Mouse (Mus musculus) embryo, embryonic 10 days (tissue): ENCODE results near the gene Hs3st5.
"Not testable (repeated sequence)": the region's sequence is repeated elsewhere in the genome, so short reads cannot be mapped to it uniquely, and the experiment has no call there.

Source experiments
- DNase-seq: peaks from one replicate; pipeline ENCODE4 v3.0.0-alpha.2; 2015; ENCODE audit warnings: low spot score

Gene Hs3st5

GRCm38 (mm10) chr10:36506727-36507555 lies at the start of gene Hs3st5:
Gene Hs3st5 (plus strand): TSS chr10:36506814.
- peak; percentile 77 for DNase-seq

- no peak for DNase-seq
Measured at GRCm38 (mm10) chr10:36468664-36469063, 38.0 kb upstream of the Hs3st5 start.

- DNase-seq: no peak
Measured at GRCm38 (mm10) chr10:36471135-36471534, 35.5 kb upstream of the Hs3st5 start.

GRCm38 (mm10) chr10:36474834-36475233 lies 31.8 kb upstream of the Hs3st5 start:
- no peak for DNase-seq

- DNase-seq: no peak
Measured at GRCm38 (mm10) chr10:36477543-36477942, 29.1 kb upstream of the Hs3st5 start.

- no peak for DNase-seq
Measured at GRCm38 (mm10) chr10:36483362-36483761, 23.3 kb upstream of the Hs3st5 start.

GRCm38 (mm10) chr10:36484011-36484410 lies 22.6 kb upstream of the Hs3st5 start:
- no peak for DNase-seq

GRCm38 (mm10) chr10:36484728-36485300 lies 21.8 kb upstream of the Hs3st5 start:
- no peak for DNase-seq

- DNase-seq: no peak
Measured at GRCm38 (mm10) chr10:36493566-36493965, 13.0 kb upstream of the Hs3st5 start.

GRCm38 (mm10) chr10:36499713-36500112 lies 6.9 kb upstream of the Hs3st5 start:
- no peak for DNase-seq

- DNase-seq: peak; percentile 39
Measured at GRCm38 (mm10) chr10:36506033-36506726, 434 bp upstream of the Hs3st5 start.

- DNase-seq: no peak
Measured at GRCm38 (mm10) chr10:36507556-36507870, 899 bp downstream of the Hs3st5 start.

GRCm38 (mm10) chr10:36507991-36508546 lies 1.5 kb downstream of the Hs3st5 start:
- peak; percentile 7 for DNase-seq

- DNase-seq: no peak
Measured at GRCm38 (mm10) chr10:36509477-36509876, 2.9 kb downstream of the Hs3st5 start.

GRCm38 (mm10) chr10:36523881-36524280 lies 17.3 kb downstream of the Hs3st5 start:
- no peak for DNase-seq

- DNase-seq: peak; percentile 47
Measured at GRCm38 (mm10) chr10:36533633-36534335, 27.2 kb downstream of the Hs3st5 start.

GRCm38 (mm10) chr10:36546622-36547021 lies 40.0 kb downstream of the Hs3st5 start:
- peak; percentile 38 for DNase-seq

- DNase-seq: not testable (repeated sequence)
Measured at GRCm38 (mm10) chr10:36547713-36548112, 41.1 kb downstream of the Hs3st5 start.

GRCm38 (mm10) chr10:36554057-36554456 lies 47.4 kb downstream of the Hs3st5 start:
- no peak for DNase-seq

GRCm38 (mm10) chr10:36554941-36555888 lies 48.6 kb downstream of the Hs3st5 start:
- DNase-seq: no peak

- no peak for DNase-seq
Measured at GRCm38 (mm10) chr10:36556128-36556527, 49.5 kb downstream of the Hs3st5 start.
